Mouse (Mus musculus) regulatory T cell (primary cell): ENCODE data around the gene St7.

Experiments used
- in situ Hi-C: fragments of 300-600 bp; cut with MboI, MseI; formaldehyde crosslinking; loops from one replicate; pipeline ENCODE4 v1.15.1; 2025; ENCODE audit warnings: high pct_unique_total_duplicates

St7 gene

GRCm38 (mm10) chr6:17705973-17706372 is 13.2 kb downstream of the St7 start:
- in situ Hi-C loops: no loop called here

- in situ Hi-C loops: no loop called here
Measured at GRCm38 (mm10) chr6:17718978-17719377, 26.2 kb downstream of the St7 start.

- in situ Hi-C loops: no loop called here
Measured at GRCm38 (mm10) chr6:17719423-17719822, 26.7 kb downstream of the St7 start.

- in situ Hi-C loops: no loop called here
Measured at GRCm38 (mm10) chr6:17720022-17720421, 27.3 kb downstream of the St7 start.

GRCm38 (mm10) chr6:17721706-17722105 is 29.0 kb downstream of the St7 start:
- in situ Hi-C loops: no loop called here

GRCm38 (mm10) chr6:17725841-17726460 is 33.2 kb downstream of the St7 start:
- in situ Hi-C loops: loop anchor here (5.0 kb wide), 2 partner anchors 49 to 121 kb away; no protein-coding TSS in a partner anchor

- in situ Hi-C loops: loop anchor here (5.0 kb wide), 2 partner anchors 50 to 120 kb away; no protein-coding TSS in a partner anchor
Measured at GRCm38 (mm10) chr6:17727241-17727640, 34.5 kb downstream of the St7 start.

DNA sequence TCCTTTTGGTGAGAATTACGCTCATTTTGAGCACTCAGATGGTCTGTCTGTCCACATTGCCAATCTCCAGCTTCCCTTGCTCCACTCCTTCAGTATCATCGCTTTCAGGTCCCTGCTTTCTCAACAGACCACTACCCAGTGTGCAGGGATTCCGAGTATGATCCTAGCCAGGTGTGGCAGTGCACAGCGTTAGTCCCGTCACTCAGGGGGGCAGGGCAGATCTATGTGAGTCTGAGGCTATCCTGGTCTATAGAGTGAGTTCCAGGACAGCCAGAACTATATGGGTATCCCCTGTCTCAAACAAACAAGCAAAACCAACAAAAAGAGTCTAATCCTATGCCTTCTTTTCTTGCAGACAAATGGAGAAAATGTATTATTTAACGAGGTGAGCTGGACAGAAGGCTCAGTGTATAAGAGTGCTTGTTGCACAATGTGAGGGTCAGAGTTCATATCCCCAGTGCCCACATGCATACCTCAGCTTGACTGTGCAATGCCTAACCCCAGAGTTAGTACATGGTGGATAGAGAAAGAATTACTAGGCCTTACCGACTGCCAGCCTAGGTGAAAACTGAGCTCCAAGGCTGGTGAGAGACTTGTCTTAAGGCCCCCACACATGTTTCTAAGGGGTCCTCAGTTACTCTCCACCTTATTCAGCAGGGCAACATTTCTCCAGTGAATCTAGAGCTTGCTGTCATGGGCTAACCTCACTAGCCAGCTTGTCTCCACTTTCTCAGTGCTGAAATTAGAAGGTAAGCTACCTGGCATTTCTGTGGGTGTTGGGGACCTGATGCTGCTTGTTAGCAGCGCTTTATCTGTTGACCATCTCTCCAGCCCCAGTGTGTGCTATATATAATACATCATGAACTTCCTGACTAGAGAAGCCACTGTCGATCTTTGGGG is 35.4 kb downstream of the St7 start:
- in situ Hi-C loops: loop anchor here (5.0 kb wide), 2 partner anchors 51 to 119 kb away; no protein-coding TSS in a partner anchor

- in situ Hi-C loops: no loop called here
Measured at GRCm38 (mm10) chr6:17730122-17730521, 37.4 kb downstream of the St7 start.

- in situ Hi-C loops: no loop called here
Measured at GRCm38 (mm10) chr6:17731694-17732093, 39.0 kb downstream of the St7 start.

GRCm38 (mm10) chr6:17733951-17734411 is 41.2 kb downstream of the St7 start:
- in situ Hi-C loops: no loop called here

- in situ Hi-C loops: no loop called here
Measured at GRCm38 (mm10) chr6:17737262-17737948, 44.7 kb downstream of the St7 start.

GRCm38 (mm10) chr6:17740128-17740527 is 47.4 kb downstream of the St7 start:
- in situ Hi-C loops: no loop called here

GRCm38 (mm10) chr6:17741639-17742038 is 48.9 kb downstream of the St7 start:
- in situ Hi-C loops: no loop called here

DNA sequence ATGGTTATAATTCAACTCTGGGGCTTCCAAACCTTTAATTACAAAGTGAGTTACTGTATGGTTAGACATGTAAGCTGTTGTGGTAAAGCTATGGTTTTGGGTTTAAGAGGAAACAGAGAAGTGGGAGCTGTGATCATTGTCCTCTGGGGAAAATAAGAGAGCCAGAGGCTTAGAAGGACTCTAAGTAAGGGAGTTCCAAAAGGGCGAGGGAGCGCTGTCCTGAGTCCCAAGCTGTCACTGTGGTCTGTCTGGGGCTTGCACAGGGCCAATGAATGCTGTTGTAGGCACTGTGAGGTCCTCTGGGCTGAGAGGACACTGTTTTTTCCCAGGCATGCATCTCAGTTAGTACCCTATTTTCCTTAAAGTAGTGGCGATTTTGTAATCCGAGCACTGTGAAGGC is 49.5 kb downstream of the St7 start:
- in situ Hi-C loops: no loop called here

DNA sequence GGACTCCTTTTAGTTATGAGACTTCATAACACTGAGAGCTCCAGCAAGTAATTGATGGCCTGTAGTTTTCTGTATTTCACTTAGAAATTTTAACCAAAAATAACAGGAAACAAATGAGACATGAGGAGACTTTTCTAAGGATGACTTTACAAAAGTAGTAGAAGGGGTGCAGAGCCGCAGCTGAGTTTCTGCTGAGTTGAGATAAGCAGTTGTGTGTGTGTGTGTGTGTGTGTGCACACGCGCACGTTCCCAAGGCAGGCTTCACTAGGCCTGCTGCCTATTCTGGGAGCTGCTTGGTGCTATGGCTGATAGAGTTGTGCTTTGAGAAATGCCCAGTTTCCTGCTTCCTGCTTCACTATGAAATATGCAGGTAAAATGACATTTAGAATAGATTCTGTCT is 50.6 kb downstream of the St7 start:
- in situ Hi-C loops: no loop called here

GRCm38 (mm10) chr6:17747724-17748123 is 55.0 kb downstream of the St7 start:
- in situ Hi-C loops: no loop called here

DNA sequence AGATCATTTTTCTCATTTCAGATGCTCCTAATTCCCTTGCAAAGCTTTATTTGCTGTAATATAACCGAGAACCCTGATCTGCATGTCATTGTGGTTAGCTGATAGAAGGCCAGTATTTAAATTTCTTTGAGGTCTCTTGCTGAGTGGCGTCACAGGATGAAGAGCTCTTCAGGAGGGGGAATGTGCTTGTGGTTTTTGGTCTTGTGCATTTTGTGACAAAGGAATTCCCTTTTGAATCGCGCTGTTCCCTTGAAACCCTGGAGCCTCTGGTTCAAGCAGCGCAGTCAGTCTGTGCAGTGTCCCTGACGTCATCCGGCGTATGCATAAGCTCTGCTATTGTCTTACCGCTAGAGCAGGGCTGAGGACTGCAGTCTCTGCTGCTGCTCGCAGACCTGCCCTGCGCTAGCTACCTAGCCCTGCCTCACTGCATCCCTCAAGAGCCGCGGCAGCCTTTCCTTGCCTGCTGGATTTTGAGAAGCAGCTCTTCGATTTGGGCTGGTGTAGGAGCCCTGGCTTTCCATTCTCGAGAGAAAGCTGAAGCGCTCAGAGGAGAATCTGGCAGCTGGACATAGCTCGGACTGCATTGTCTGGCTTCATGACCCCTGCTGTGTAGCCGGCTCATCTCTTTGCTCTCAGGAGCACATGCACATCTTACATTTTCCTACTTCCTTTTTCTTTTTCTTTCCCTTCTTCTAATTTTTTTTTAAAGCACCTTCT is 56.3 kb downstream of the St7 start:
- in situ Hi-C loops: no loop called here

GRCm38 (mm10) chr6:17749596-17749995 is 56.9 kb downstream of the St7 start:
- in situ Hi-C loops: no loop called here

DNA sequence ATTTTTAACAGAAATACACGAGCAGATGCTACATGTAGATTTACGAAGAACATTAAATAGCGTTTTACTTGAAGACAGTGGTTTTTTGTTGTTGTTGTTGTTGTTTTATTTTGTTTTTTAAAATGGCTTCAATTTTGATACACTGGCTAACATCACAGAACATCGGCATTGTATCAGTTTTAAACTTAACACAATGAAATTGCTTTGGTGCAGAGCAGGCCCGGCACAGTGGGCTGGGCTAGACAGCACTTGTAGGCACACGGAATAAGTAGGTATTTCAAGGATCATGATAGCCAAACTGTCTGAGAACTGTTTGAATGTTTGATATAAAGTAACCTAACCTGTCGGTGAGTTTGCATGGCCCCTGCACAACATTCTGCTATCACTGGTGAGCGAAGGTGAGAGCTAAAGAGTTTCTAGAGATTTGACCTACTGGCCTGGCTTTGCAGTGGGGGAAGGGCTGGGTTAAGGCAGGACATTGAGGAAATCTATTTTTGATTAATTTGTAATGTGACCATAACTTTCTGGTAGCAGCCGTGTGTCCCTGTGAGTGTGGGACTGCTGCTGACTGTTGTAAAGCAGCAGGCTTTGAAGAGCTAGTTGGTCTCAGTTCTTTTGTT is 57.4 kb downstream of the St7 start:
- in situ Hi-C loops: loop anchor here (25.0 kb wide), 1 partner anchor 688 kb away; the partner anchor contains the start of gene Tes

DNA sequence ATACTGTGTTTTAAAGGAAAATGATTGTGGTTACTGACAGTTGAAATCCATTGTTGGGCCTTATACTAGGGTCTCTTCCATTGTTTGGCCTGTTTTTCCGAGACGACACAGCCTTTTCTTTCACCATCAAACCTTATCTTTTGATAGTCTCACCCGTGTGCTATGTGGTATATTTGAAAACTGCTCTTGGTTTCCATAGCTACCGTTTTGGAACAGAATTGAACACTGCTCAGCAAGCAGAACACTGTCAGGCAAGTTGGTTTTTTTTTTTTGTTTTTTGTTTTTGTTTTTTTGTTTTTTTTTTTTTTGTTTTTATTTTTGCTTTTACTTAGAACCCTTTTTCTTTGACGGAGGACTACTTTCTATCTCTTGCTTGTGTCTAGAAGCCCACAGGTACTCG is 58.2 kb downstream of the St7 start:
- in situ Hi-C loops: loop anchor here (25.0 kb wide), 1 partner anchor 689 kb away; the partner anchor contains the start of gene Tes
